Mouse (Mus musculus) olfactory bulb, adult 2 months (tissue): ENCODE data around the gene Krt17. TPM values are rescaled to one million over a fixed set of nuclear protein-coding genes. Genes with fewer than 3 reads are reported as not detected.

ENCODE experiments used
- H3K27ac ChIP-seq: fragments of 200-500 bp; 2 replicates; pipeline ENCODE4 v1.5.1; 2012; ENCODE audit warnings: low read depth, low read length; ENCODE audit not compliant: insufficient read depth
- H3K4me1 ChIP-seq: fragments of 200-500 bp; 2 replicates; pipeline ENCODE4 v1.6.1; 2012; ENCODE audit warnings: low read length; ENCODE audit not compliant: control insufficient read depth, insufficient read depth
- H3K4me3 ChIP-seq: fragments of 200-500 bp; 2 replicates; pipeline ENCODE4 v1.5.1; 2012; ENCODE audit warnings: mild to moderate bottlenecking, low read depth, low read length, moderate library complexity; ENCODE audit not compliant: insufficient read depth
- CTCF ChIP-seq: fragments of 200-500 bp; IDR thresholded peaks from 2 replicates; pipeline ENCODE4 v1.5.1; 2012; ENCODE audit warnings: low read depth, mild to moderate bottlenecking, low read length, moderate library complexity; ENCODE audit not compliant: insufficient read depth
- POLR2A ChIP-seq: fragments of 200-500 bp; IDR thresholded peaks from 2 replicates; pipeline ENCODE4 v1.6.1; 2012; ENCODE audit warnings: mild to moderate bottlenecking, low read depth, low read length, moderate library complexity; ENCODE audit not compliant: insufficient read depth
- WGBS: fragments of 180-500 bp; shearing (Covaris S2); methylation state at CpG from one replicate; pipeline ENCODE4 v1.1.7; 2018; 5-methylcytosine and 5-hydroxymethylcytosine counted together
- polyA plus RNA-seq: library from polyadenylated mRNA; stranded (reverse); fragments of >200 nt; gene quantifications from 2 replicates; pipeline ENCODE4 v1.2.4, GENCODE M21; 2012; ENCODE audit warnings: low replicate concordance; ENCODE audit not compliant: missing spikeins, insufficient read depth, insufficient read length

The Krt17 gene
- polyA plus RNA-seq, 1 experiment, result not detected

GRCm38 (mm10) chr11:100290235-100290634 is 29.4 kb upstream of the Krt17 start:
- WGBS, result 46% methylated on average over 5 of the region's 5 CpGs
- TF ChIP-seq POLR2A, result no peak
- no peak for TF ChIP-seq CTCF

GRCm38 (mm10) chr11:100288942-100289341 is 28.1 kb upstream of the Krt17 start:
- 83% methylated on average over 6 of the region's 6 CpGs for WGBS

More at GRCm38 (mm10) chr11:100290235-100290634, 29.4 kb upstream of the Krt17 start:
- no peak overlapping the region for H3K4me3 ChIP-seq
- H3K27ac ChIP-seq, result no peak overlapping the region
- H3K4me1 ChIP-seq, result peaks cover 9% of the 10 kb centered on the region

GRCm38 (mm10) chr11:100287024-100287423 is 26.2 kb upstream of the Krt17 start:
- Histone ChIP-seq H3K27ac (no peak overlapping the region), H3K4me1 (peaks cover 7% of the 10 kb centered on the region), H3K4me3 (no peak overlapping the region)
- 44% methylated on average over 10 of the region's 10 CpGs for WGBS
- no peak for TF ChIP-seq POLR2A

More at GRCm38 (mm10) chr11:100288942-100289341, 28.1 kb upstream of the Krt17 start:
- no peak overlapping the region for H3K27ac ChIP-seq
- H3K4me1 ChIP-seq, result peaks cover 7% of the 10 kb centered on the region
- TF ChIP-seq POLR2A (no peak), CTCF (no peak)
- no peak overlapping the region for H3K4me3 ChIP-seq

GRCm38 (mm10) chr11:100284988-100285387 is 24.2 kb upstream of the Krt17 start:
- Histone ChIP-seq H3K27ac (no peak overlapping the region), H3K4me1 (peaks cover 9% of the 10 kb centered on the region), H3K4me3 (no peak overlapping the region)
- TF ChIP-seq POLR2A, result no peak
- no peak for TF ChIP-seq CTCF
- 94% methylated on average over 4 of the region's 4 CpGs for WGBS

- TF ChIP-seq CTCF (peak; percentile 74; the same call in 1 of the 2 replicates), POLR2A (no peak)
- H3K4me1 ChIP-seq, result peaks cover 11% of the 10 kb centered on the region
- H3K27ac ChIP-seq, result no peak overlapping the region
- WGBS, result 21% methylated on average over 10 of the region's 10 CpGs
- H3K4me3 ChIP-seq, result no peak overlapping the region
Measured at GRCm38 (mm10) chr11:100282549-100282948, 21.7 kb upstream of the Krt17 start.

- H3K4me1 ChIP-seq, result peaks cover 7% of the 10 kb centered on the region
- no peak overlapping the region for H3K27ac ChIP-seq
- H3K4me3 ChIP-seq, result no peak overlapping the region
- TF ChIP-seq POLR2A, result no peak
- TF ChIP-seq CTCF, result peak; percentile 31; the same call in 1 of the 2 replicates
- WGBS, result 20% methylated on average over 11 of the region's 11 CpGs
Measured at GRCm38 (mm10) chr11:100281596-100282544, 21.0 kb upstream of the Krt17 start.

DNA sequence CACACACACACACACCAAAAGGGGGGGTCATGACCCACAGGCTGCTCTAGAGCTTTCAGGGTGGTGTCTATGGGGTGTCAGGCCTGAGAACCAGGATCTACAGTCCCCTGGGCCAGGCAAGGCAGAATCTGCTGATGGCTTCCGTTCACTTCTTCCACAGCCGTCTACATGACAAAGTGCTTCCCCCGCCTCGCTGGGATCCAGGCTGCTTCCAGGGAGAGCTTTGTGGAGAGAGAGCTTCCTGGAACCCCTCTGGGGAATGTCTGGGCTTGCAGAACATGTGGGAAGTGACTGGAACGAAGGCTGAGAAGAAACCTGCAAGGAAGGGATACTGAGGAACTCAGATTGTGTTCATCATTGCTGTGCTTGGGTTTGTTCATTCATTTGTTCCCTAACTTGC is 17.9 kb upstream of the Krt17 start:
- Histone ChIP-seq H3K4me1 (peaks cover 12% of the 10 kb centered on the region), H3K27ac (no peak overlapping the region), H3K4me3 (no peak overlapping the region)
- TF ChIP-seq POLR2A (no peak), CTCF (no peak)
- WGBS, result 66% methylated on average over 5 of the region's 5 CpGs

- TF ChIP-seq CTCF (no peak), POLR2A (no peak)
- Histone ChIP-seq H3K4me3 (no peak overlapping the region), H3K4me1 (peaks cover 12% of the 10 kb centered on the region), H3K27ac (no peak overlapping the region)
- WGBS, result 81% methylated on average over 15 of the region's 15 CpGs
Measured at GRCm38 (mm10) chr11:100277726-100278480, 17.1 kb upstream of the Krt17 start.

GRCm38 (mm10) chr11:100275466-100275865 is 14.6 kb upstream of the Krt17 start:
- no peak overlapping the region for H3K4me3 ChIP-seq
- WGBS, result 33% methylated on average over 5 of the region's 5 CpGs
- H3K4me1 ChIP-seq, result peaks cover 10% of the 10 kb centered on the region
- no peak overlapping the region for H3K27ac ChIP-seq
- TF ChIP-seq CTCF, result no peak
- no peak for TF ChIP-seq POLR2A
